Mouse (Mus musculus): Measurements from ENCODE around the gene Pard6a.

Pard6a gene

GRCm38 (mm10) chr8:105700966-105701824 is at the start of gene Pard6a, which contains the start of gene Acd:
Gene Pard6a (plus strand): TSS chr8:105701148.
Gene Acd (minus strand): TSS chr8:105701102.
- WGBS = under 1% methylated on average over 60 of the region's 60 CpGs

DNA sequence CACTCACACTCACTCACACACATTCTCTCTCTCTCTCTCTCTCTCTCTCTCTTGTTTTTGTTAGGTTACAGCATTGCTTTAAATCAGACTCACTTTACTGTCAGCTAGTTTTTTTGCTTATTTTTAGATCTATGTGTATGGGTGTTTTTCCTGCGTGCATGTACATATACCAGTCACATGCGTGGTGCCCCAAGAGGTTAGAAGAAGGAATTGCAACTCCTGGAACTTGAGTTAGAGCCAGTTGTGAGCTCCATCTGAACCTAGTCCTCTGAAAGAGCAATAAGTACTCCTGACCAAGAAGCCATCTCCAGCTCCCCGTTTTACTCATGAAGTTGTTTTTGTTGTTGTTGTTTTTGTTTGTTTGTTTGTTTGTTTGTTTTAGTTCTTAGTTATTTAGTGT is 39.8 kb upstream of the Pard6a start:
- WGBS = 53% methylated on average over 3 of the region's 3 CpGs

DNA sequence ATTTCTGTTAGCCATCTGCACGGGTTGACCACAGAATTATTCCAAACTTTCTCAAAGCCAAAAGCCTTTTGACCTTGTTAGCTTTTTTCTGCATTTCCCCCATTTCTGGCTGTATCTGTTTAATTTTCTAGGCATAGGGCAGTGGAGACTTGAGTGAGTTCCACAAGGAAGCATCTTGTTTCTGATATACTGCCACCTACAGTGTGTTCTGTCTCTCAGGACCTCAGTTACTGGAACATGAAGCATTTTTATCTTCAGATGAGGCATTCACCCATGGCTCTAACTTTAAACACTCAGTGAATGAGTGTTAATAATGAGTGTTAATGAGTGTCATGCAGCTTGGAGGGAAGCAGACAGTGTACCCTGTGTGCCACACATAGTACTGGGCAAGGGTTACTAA is 23.1 kb upstream of the Pard6a start:
- 78% methylated on average over 1 of the region's 1 CpGs for WGBS

DNA sequence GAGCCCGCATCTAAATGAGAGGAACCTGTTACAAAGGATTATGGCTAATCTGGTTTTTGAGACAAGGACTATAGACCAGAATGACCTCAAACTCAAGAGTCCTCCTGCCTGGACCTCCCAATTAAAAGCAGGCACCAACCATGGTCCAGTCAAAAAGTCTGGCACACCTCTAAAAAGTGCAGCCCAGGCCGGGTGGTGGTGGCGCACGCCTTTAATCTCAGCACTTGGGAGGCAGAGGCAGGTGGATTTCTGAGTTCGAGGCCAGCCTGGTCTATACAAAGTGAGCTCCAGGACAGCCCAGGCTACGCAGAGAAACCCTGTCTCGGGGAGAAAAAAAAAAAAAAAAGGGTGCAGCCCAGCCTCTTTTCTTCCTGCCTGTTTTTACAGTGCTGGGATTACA is 15.6 kb upstream of the Pard6a start:
- 77% methylated on average over 7 of the region's 7 CpGs for WGBS

DNA sequence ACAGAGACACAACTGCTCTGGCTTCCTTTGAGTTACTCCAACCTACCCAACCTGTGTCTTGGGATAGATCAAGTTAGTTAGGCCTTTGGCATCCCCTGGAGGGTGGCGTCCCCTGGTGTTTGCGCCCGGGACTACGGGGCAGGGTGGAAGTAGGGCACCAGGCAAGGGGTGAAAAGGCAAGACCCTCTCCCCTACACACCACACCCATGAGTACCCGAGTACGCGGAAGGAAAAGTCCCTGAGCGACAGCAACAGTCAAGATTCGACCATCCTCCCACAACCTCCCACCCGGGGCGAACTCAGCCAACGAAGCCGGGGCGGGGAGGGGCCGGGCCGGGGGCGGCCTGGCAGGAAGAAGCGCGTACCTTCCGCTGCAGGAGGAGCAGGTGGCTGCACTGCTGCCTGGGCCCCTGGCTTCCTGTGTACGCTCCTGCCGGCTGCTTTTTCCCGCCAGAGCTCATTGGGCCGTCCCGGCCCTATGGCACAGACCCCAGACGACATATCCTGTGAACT is 15.1 kb upstream of the Pard6a start, which contains the start of gene Carmil2:
Gene Carmil2, plus strand, starts transcription at position 479 of the 513 bp plus-strand sequence.
- WGBS = 8% methylated on average over 26 of the region's 26 CpGs

DNA sequence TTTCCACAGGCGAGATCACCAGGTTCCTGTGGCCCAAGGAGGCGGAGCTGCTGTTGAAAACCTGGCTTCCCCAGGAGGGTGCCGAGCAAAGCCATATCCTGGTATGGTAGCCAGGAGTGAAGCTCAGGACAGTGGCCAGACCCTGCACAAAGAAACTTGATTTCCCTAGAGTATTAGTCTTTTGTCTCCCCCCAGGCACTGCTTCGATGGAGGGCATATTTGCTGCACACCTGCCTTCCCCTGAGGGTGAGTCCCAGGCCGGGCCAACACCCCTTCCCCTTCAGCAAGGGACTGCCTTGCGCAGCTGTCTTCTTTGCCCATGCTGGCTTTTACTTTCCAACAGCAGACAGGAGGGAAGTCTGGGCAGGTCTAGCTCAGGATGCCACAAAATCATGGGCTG is 14.4 kb upstream of the Pard6a start:
- WGBS = 67% methylated on average over 6 of the region's 6 CpGs

GRCm38 (mm10) chr8:105687512-105687911 is 13.4 kb upstream of the Pard6a start:
- 77% methylated on average over 8 of the region's 8 CpGs for WGBS

- 80% methylated on average over 14 of the region's 14 CpGs for WGBS
These were observed 12.7 kb upstream of the Pard6a start for GRCm38 (mm10) chr8:105688242-105688752.

- whole genome bisulfite sequencing = 77% methylated on average over 35 of the region's 35 CpGs
These were observed 11.5 kb upstream of the Pard6a start for GRCm38 (mm10) chr8:105689256-105689982.

GRCm38 (mm10) chr8:105689983-105690360 is 11.0 kb upstream of the Pard6a start:
- WGBS = 95% methylated on average over 9 of the region's 9 CpGs

- 88% methylated on average over 14 of the region's 14 CpGs for WGBS
These were observed 10.0 kb upstream of the Pard6a start for GRCm38 (mm10) chr8:105690978-105691377.

- WGBS = 96% methylated on average over 11 of the region's 11 CpGs
These were observed 8.3 kb upstream of the Pard6a start for GRCm38 (mm10) chr8:105692449-105693182.

DNA sequence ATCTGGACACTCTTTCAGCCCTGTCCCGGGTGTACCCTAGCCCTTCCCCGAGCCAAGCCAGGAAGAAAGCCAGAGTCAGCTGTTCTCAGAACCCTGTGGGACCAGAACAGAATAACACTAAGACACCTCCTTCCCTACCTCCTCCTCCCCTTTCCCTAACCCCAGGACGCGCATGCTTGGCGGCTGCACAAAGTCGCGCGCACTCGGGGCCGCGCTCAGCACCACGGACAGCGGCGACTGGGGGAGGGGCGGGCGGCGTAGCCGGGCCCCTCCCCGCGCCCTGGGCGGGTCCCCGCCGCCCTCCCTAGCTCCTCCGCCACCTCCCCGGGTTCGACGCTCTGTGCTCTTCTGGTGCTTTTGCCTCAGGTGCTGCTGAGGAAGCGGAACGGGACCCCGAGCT is 7.3 kb upstream of the Pard6a start:
- WGBS = 6% methylated on average over 30 of the region's 30 CpGs

- WGBS = 9% methylated on average over 40 of the region's 40 CpGs
These were observed 6.7 kb upstream of the Pard6a start for GRCm38 (mm10) chr8:105694051-105694799.

DNA sequence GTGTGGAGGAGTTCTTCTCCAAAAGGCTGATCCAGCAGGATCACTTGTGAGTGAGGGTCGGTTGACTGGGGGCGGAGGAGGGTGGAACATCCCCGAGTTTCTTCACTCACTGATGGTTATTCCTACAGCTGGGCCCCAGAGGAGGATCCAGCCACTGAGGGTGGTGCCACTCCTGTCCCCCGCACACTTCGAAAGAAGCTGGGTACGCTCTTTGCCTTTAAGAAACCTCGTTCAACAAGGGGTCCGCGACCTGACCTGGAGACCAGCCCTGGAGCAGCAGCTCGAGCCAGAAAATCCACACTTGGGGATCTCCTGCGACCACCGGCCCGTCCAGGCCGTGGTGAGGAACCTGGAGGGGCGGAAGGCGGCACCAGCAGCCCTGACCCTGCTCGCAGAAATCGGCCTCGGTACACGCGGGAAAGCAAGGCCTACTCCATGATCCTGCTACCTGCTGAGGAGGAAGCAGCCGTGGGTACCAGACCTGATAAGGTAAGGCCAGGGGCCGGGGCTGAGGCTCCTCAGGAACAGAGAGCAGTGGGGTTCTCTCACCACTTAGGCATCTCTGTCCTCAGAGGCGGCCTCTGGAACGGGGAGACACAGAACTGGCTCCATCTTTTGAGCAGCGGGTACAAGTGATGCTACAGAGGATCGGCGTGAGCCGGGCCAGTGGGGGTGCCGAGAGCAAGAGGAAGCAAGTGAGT is 5.7 kb upstream of the Pard6a start:
- WGBS = 81% methylated on average over 30 of the region's 30 CpGs

GRCm38 (mm10) chr8:105697196-105697780 is 3.7 kb upstream of the Pard6a start:
- 87% methylated on average over 17 of the region's 17 CpGs for WGBS

- 72% methylated on average over 5 of the region's 5 CpGs for WGBS
These were observed 2.2 kb upstream of the Pard6a start for GRCm38 (mm10) chr8:105698734-105699133.

- WGBS = 81% methylated on average over 11 of the region's 11 CpGs
These were observed 1.3 kb upstream of the Pard6a start for GRCm38 (mm10) chr8:105699488-105700215.

DNA sequence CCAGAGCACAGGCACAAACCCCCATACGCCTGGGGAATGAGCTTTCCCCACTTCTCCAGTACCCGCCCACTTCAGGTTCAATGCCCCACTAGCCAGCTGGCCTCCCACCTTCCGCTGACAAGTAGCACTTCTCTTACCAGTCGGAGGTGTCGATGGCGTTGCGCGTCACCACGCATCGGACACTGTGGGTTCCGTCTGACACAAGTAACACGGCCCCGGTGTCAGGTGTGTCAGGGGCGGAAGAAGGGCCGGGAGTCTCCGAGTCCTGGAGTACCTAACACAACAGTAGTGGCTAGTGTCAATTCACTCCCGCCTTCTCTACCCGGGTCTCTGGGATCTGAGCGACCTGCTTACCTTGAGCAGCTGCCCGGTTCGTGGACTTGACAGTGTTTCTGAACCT is 382 bp upstream of the Pard6a start:
- under 1% methylated on average over 21 of the region's 21 CpGs for WGBS
